Mouse (Mus musculus): ENCODE data around the gene Tox2.

The Tox2 gene

DNA sequence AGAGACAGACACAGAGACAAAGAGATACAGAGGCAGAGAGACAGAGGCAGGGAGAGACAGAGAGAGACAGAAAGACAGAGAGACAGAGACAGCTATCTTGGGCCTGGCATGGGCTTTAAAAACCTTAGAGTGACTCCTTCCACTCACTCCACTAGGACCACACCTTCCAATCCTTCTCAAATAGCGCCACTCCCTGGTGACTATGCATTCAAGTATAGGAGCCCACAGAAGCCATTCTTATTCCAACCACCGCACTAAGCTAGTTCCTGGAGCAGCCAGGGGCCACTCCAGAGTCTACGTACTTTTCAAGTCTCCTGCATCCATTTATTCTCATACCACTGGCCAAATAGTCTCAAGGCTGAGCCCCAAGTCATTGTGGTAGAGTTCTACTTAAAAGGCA, 115.9 kb downstream of the Tox2 start:
- DNase-seq (ENCODE audit: low read depth, low spot score): peak; percentile 42

DNA sequence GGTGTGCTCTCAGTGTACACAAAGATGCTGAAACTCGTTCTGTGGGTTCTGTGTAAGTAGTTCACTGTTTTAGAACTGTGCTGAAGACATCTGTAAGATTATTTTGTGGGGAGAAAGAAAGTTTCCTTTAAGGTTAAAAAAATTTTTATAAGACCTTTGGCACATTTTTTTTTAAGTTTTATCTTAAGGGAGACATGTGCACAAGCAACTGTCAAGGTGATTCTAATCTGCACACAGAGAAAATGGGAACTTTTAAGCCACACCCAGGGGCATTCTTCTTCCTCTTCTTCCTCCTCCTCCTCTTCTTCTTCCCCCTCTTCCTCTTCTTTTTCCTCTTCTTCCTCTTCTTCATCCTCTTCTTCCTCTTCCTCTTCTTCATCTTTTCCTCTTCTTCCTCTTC, 120.2 kb downstream of the Tox2 start:
- DNase-seq (ENCODE audit: low read depth, low spot score): no peak

DNA sequence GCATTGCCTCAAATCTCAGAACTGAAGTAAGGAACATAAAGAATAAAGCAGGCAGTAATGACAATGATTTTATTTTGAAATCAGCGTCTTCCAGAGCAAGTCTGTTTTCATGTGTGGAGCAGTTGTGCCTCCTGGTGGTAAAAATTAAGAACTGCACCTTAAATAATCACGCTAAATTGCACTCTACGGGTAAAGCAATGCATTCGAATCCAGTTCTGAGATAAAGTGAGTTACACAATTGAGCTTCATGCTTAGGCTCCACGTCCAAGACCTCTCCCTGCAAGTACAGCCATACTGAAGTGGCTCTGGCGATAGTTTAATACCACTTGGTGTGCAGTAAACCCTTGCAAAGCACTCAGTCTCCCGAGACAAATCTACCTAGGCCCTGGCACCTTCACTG, 127.8 kb downstream of the Tox2 start:
- DNase-seq (ENCODE audit: low read depth, low spot score): peak; percentile 64

DNA sequence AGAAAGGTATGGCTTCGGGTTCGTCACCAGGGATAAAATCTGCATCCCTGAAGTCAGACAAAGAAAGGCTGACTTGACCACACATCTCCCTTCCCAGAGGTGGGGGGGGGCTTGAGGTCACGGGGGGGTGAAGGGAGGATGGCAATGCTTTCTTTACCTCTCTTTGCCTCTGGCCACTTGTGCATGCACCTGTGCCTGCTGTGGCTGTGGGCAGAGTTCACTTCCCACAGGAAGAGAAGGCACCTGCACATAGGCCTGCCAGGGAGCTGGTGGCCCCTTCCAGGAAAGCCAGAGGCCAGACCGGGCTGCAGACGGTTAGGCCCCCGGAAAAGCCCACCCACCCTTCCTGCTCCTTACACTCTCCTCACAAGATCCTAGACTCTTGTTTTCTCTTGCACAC, 128.5 kb downstream of the Tox2 start:
- no peak for DNase-seq (ENCODE audit: low read depth, low spot score)

DNA sequence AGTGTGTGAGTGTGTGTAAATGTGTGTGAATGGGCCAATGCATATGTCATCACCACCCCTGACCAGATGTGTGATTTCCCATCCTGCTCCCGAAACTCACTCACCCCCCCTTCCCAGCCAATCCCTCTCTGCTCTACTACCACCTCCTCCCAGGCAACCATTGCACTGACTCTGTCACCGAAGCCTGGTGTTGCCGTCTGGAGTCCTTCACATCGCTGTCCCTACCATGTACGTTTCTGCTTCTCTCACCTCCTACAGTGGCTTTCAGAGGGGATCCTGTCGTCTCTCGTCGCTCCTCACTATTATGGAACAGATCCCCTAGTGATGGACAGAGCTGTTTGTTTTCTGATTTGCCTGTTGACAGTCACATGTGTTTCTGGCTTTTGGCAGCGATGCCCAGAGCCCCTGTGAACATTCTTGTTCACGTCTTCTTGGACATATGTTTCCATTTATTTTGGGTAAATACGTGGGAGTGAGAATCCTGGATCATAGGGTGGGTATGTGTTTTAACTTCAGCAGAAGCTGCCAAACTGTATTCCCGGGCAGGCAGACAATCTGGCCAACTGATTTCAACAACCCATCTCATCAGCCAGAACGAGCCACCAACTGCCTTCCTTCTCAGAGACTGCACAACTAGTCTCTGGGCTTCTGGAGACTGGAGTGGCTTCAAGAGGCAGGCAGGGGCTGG, 129.6 kb downstream of the Tox2 start:
- no peak for DNase-seq (ENCODE audit: low read depth, low spot score)

DNA sequence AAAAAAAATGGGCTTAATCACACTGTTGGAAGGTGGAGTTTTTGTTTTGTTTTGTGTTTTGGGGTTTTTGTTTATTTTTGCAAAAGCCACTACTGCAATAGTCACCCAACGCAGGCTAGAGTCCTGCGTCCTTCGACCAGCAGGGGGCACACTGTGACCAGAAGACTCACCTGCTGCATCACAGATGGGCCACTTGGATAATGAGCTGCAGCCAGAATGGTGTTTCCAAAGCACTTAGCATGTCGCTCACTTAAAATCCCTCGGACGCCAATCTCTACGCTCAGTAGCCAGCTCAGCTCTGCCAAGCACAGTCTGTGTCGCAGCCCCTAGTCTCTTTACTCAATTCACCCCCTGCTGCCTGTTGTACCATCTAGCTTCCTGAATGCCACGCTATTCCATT, 137.3 kb downstream of the Tox2 start:
- DNase-seq (ENCODE audit: low read depth, low spot score): peak; percentile 74

DNA sequence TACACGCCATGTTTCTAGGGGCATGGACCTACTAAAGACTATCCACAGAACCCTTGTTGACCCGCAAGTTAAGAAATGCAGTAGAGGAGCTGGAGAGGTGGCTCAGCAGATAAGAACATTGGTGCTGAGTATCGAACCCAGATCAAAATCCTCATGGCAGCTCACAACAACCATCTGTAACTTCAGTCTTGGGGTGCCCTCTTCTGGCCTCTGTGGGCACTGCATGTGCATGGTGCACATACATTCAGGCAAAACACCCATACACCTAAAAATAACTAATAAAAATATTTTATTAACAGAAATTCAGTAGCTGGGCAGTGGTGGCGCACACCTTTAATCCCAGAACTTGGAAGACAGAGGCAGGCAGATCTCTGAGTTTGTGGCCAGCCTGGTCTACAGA, 140.7 kb downstream of the Tox2 start:
- peak; percentile 73 for DNase-seq (ENCODE audit: low read depth, low spot score)

DNA sequence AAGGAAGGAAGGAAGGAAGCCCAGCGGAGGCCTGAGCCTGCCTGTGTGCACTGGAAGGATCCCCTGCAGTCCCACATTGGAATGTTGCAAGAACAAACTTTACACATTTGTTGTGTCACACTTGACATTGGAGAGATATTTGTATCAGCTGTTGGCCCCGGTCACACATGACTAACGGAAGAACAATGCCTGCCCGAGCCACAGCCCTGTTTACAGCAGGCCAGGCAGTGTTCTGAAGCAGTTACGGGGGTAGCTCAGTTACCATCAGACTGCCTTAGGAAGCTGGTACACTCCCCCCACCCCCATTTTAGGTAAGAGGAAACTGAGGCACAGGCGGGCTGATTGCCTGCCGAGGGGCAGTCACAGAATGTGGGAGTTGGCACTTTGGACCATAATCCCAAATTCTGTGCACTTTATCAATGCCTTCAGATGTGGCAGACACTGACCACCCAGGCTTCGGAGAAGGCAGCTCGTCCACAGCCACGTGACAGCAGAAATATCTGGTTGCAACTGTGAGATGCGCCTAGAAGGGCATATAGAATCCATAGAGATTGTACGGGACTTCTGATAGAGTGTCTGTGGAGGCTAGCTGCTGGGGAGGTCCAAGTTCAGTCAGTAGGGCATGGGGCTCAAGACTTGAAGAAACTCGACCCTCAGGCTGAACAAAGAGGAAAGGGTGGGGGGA, 142.2 kb downstream of the Tox2 start:
- DNase-seq (ENCODE audit: low read depth, low spot score): no peak

DNA sequence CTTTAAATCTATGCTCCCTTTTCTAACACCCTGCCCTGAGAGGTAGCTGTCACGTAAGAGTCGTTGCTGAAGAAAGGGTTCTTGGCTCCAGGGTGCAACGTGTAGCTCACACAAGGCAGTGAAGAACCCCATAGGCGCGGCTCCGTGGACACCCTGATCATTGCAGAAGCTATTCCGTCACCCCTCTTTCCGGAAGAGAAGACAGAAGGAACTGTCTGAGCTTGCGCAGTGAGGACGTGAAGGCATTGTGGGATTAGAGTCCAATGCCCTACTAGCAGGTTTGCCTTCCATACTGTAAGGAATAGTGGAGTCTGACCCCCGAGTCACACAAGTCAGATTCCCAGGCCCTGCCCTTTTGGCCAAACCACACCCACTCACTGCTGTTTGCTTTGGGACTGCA, 143.6 kb downstream of the Tox2 start:
- DNase-seq (ENCODE audit: low read depth, low spot score): peak; percentile 48

DNA sequence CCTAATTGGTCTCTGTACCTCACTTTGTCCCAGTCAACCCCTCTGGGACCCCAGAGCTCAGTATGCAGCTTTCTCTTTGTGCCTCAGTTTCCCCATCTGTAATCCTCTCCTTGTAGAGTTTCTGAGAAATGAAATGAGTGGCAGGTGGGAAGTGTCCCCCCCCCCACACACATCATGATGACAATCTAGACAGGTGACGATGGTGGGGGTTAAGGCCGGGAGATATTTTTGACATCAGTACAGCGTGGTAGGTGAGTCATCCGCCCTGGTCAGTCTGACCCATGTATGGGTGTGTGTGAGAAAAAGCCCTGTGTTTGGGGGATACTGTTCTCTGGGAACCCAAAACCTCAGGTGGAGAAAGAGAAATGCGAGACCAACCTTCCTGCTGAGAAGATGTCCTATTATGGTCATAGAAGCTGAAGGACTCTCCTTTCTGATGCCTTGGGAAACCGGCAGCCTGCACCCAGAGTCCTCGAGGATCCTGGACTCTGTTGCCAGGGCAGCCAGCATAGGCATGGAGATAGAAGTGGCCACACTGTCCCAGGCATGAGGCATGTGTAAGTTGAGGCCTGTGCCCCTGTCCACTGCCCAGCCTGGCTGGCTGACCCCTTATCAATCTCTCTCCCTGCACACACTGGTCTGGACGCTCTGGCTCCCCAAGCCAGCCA, 144.7 kb downstream of the Tox2 start:
- no peak for DNase-seq (ENCODE audit: low read depth, low spot score)

DNA sequence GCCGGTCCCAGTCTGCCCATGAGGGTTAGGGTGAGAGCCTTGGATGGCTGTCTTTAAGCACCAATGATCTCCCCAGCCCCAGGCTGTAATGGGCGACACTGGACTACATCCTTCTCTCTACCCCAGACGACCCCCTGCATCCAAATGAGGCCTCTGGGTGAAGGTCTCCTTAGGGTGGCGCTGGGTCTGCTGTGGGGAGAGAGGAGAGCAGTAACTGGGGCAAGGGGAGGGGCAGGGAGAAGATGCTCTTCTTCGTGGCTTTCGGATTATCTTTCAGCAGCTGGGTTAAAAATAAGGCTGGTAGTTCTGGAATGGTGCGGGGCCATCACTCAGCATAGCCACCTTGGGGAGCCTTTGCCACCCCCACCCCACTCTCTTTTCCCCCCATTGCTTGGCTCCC, 145.8 kb downstream of the Tox2 start:
- DNase-seq (ENCODE audit: low read depth, low spot score): no peak

DNA sequence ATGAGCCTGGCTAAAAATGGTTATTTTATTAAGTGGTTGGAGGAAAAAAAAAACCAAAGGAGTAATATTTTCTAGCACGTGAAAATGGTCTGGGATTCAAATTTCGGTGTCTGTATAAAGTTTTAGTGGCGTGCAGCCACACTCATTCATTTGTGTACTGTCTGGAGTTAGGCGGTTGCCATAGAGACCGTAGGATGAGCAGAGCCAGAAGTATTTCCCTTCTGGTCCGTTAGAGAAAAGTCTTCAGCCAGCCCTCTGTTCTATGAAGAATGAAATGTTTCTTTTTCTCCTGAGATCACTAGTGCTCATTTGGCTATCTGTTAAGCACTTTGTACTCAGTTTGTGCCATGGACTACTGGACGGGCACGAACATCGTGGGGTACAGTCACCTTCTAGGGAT, 146.5 kb downstream of the Tox2 start:
- DNase-seq (ENCODE audit: low read depth, low spot score): no peak

DNA sequence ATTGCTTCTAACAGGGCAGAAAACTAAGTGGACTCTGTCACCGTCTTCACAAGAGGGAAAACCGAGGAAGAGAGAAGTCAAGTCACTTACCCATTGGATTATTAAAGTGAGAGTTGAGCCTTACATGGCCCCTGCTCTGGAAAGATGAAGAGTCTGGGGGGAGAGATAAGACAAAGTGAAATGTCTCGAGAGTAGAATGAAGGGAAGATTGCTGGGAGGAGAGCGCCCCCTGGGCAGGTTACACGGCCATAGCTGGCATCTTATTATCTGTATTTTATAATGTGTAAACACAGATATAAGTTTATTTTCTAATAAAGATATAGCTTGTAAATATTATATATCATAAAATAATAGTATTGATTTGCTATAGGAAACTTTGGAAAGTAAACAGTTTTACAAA, 147.5 kb downstream of the Tox2 start:
- DNase-seq (ENCODE audit: low read depth, low spot score): no peak

DNA sequence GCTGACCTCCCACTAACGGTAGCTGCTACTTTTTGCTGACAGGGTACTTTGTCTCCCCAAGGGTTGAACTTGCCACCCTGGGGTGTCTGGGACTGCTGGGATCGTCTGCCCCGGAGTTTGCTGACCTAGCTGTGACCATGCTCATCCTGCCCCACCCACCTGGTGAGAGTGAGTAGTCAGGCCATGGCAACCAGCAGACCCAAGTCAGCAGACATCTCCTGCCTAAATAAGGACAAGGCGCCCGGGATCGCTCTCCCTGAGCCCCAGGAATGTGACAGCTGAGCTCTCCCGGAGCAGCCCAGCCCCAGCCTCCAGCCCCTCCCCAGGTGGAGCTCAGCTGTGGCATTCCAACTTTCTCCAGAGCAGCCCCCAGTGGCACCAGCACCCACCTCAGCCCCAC, 150.8 kb downstream of the Tox2 start:
- DNase-seq (ENCODE audit: low read depth, low spot score): peak; percentile 29

DNA sequence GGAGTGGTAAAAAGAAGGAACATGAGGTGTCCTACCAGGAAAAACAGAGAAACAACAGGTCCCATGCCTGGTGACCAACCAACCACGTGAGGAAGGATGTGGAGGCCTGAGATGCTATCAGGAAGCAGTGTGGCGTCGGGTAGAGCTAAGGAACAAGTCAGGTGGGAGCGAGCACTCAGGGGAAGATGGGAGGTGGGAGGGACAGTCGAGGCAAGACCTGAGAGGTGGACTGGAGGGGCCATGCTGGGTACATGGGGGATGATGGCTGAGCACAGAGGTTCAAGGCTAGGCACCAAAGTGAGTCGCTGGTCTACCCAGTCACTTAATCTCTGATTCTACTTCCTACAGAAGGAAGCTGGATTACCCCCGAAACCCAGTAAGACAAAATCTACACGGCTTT, 152.7 kb downstream of the Tox2 start:
- DNase-seq (ENCODE audit: low read depth, low spot score): no peak

DNA sequence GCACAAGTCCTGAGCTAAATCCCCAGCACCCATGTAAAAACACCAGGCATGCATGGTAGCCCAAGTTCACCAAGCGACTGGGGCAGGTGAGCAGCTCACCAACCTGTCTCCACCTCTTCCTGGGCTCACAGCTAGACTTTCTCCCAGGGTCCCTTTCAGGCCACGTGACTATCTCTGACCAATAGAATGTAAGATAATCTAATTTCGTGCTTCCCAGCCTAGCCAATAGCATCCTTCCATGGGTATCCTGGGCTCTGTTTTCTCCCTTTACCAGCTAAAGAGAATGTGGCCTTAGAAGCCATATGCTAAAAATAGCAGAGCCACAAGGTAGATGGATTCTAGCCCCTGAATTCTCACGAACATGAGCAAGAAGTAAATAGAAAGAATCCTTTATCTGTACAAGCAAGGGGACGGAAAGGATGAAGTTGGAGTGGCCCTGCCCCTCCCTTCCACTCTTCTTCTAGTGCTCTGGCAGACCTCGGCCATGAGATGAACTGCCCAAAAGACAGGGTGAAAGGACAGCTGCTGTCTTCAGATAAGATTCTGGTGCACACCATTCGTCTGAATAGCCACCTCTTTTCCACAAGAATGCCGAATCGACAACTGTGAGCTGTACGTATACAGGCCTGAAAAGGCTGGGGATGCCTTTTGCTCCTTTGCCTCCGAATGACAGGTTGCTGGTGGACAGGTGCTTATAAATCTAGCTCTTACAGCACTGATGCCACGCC, 153.4 kb downstream of the Tox2 start:
- DNase-seq (ENCODE audit: low read depth, low spot score): no peak

DNA sequence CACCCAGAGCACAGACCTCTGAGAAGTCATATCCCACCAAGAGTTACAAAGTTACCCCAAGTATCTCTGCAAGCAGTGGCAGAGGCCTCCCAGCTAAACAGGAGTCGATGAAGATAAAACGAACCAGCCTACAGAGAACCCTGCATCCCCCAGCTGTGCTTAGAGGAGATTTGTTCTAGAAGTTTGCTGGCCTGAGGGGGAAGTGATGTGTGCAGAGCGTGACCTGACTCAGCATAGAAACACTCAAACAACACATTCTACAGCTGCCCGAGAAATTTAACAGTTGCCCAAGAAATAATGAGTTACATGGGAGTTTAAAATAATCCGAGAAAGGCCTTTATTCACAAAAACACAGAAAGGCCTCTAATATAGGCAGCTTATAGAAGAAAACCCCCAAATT, 155.7 kb downstream of the Tox2 start:
- no peak for DNase-seq (ENCODE audit: low read depth, low spot score)

DNA sequence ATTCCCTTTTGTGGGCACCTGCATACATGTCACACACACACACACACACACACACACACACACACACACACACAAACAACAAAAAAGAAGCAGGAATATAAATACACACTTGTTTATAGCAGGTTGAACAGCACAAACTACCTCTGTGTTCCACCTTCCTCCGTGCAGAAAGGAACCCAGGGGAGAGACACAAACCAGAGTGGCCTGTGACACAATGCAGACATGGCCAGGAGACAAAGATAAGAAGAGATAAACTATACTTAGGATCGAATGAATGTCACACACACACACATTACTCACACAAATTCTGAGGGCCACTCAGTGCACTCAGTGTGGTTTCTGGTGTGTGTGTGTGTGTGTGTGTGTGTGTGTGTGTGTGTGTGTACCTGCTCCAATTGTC, 156.3 kb downstream of the Tox2 start:
- no peak for DNase-seq (ENCODE audit: low read depth, low spot score)

DNA sequence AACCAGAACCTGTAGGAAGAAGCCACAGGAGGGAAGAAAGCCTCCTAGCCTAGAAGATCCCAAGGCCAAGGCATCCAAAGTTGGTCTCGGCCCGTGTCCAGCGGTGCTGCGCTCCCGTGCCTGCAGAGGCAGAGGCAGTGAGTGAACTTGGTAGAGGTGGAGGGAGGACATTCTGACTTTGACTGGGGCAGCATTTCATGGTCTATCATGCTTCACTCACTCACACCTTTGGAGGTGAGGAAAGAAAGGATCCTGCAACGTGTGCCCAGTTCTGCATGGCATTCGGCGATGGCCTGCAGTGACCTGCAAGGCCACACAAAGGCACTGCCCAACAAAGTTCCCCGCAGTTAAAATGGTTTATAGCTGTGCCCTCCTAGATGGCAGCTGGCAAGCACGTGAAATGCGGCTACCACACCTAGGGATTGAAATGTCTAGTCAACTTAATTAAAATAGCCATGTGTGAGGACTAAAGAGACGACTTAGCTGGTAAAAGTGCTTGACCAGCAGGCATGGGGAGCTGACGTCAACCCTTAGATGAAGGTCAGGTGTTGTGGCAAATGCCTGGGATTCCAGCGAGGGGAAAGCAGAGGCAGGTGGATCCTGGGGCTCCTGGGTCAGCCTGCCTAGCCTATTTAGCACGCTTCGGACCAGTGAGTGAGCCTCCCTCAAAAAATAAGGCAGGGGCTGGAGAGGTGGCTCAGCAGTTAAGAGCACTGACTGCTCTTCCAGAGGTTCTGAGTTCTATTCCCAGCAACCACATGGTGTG, 158.1 kb downstream of the Tox2 start:
- DNase-seq (ENCODE audit: low read depth, low spot score): no peak

DNA sequence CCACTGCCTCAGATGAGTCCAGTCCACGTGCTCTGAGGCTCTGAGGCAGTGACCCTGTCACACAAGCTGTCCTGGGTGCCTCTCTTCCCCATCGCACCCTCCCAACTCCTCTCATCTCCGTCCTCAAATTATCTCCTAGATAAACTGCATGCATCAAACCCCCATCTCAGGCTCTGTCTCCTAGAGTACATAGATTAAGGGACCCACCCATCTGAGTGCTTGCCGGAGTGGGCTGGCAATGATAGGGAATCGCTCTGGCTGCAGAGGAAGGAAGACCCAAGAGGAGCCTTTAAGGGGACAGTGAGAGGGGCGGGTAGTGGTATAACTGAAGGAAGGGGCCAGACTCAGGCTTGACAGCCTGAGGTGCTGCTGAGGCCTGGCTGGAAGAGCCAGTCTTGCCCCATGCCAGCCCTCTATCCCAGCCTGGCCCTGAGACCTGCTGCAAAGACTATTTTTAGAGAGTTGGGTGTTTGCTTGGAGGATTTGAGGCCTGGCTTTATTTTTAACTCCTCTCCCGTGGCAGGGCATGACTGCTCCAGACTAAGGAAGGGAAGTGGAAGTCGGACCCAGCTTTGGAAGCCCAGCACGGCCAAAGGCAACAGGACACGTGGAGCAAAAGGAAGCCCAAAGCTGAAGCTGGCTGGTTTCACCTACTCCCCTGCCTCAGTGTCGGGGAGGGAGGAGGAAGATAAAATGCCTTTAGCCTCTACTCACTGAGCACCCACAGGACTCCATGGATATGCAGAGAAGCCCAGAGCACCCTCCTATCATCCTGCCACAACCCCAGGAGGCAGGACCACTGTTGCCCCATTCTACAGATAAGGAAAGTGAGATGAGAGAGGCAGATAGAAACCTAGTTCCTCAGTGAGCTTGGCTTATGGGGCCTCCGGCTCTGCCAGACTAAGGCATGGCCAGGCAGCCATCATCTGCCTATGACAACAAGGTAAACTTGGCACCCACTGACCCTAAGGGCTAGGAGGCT, 160.3 kb downstream of the Tox2 start:
- DNase-seq (ENCODE audit: low read depth, low spot score): no peak
